Mouse (Mus musculus) forebrain, embryonic 12.5 days (tissue): ENCODE data around the gene Unc5b. TPM values are rescaled to one million over a fixed set of nuclear protein-coding genes. Genes with fewer than 3 reads are reported as not detected.

ENCODE experiments used
- ATAC-seq: fragments of 200-750 bp; cut with Nextera tagmentation; 2 replicates; pipeline ENCODE4 v1.8.0; 2017; ENCODE audit warnings: moderate TSS enrichment; ENCODE audit not compliant: low FRiP score
- H3K27ac ChIP-seq: fragments of 300-500 bp; sonication (generic); 2 replicates; pipeline ENCODE4 v1.5.1; 2016; ENCODE audit warnings: mild to moderate bottlenecking
- H3K27me3 ChIP-seq: fragments of 300-500 bp; sonication (generic); 2 replicates; pipeline ENCODE4 v1.6.1; 2016; ENCODE audit warnings: mild to moderate bottlenecking
- H3K36me3 ChIP-seq: fragments of 300-500 bp; sonication (generic); replicated peaks from 2 replicates; pipeline ENCODE4 v1.6.1; 2016; ENCODE audit warnings: mild to moderate bottlenecking
- H3K4me1 ChIP-seq: fragments of 300-500 bp; sonication (generic); 2 replicates; pipeline ENCODE4 v1.6.1; 2016
- H3K4me2 ChIP-seq: fragments of 300-500 bp; sonication (generic); 2 replicates; pipeline ENCODE4 v1.6.1; 2016; ENCODE audit warnings: mild to moderate bottlenecking, moderate library complexity
- H3K4me3 ChIP-seq: fragments of 300-500 bp; sonication (generic); replicated peaks from 2 replicates; pipeline ENCODE4 v1.5.1; 2016; ENCODE audit warnings: mild to moderate bottlenecking
- H3K9ac ChIP-seq: fragments of 300-500 bp; sonication (generic); 2 replicates; pipeline ENCODE4 v1.6.1; 2016; ENCODE audit warnings: mild to moderate bottlenecking
- H3K9me3 ChIP-seq: fragments of 300-500 bp; sonication (generic); 2 replicates; pipeline ENCODE4 v1.6.1; 2016
- WGBS: fragments of 180-500 bp; shearing (Covaris S2); methylation state at CpG from one replicate; pipeline ENCODE4 v1.1.7; 2016; 5-methylcytosine and 5-hydroxymethylcytosine counted together
- polyA plus RNA-seq: library from polyadenylated mRNA; unstranded; fragments of >200 nt; fragmentation: Nextera tagmentation; extraction: Ambion mirVana; gene quantifications from 2 replicates; pipeline ENCODE4 v1.2.1, GENCODE M21; 2016

The Unc5b gene
- polyA plus RNA-seq, 1 experiment from 2014 or later = 4.7 TPM

GRCm38 (mm10) chr10:60792841-60793240 is 38.5 kb downstream of the Unc5b start:
- H3K27me3 ChIP-seq = peaks cover 12% of the 10 kb centered on the region; the same call in 1 of the 2 replicates
- no peak overlapping the region; the same call in 1 of the 2 replicates for H3K4me2 ChIP-seq
- H3K4me1 ChIP-seq = peaks cover 29% of the 10 kb centered on the region
- no peak overlapping the region for H3K4me3 ChIP-seq
- peak overlapping the region; percentile 9; the same call in 1 of the 2 replicates for H3K27ac ChIP-seq
- H3K9ac ChIP-seq = no peak overlapping the region
- H3K9me3 ChIP-seq = no peaks in the 10 kb centered on the region
- no peak for ATAC-seq
- H3K36me3 ChIP-seq = no peaks in the 10 kb centered on the region
- 8% methylated on average over 11 of the region's 11 CpGs for WGBS

- no peaks in the 10 kb centered on the region for H3K36me3 ChIP-seq
- no peak overlapping the region for H3K4me3 ChIP-seq
- 68% methylated on average over 10 of the region's 10 CpGs for WGBS
- no peak overlapping the region for H3K9ac ChIP-seq
- no peak for ATAC-seq
- peaks cover 12% of the 10 kb centered on the region; the same call in 1 of the 2 replicates for H3K27me3 ChIP-seq
- H3K9me3 ChIP-seq = no peaks in the 10 kb centered on the region
- H3K4me1 ChIP-seq = peaks cover 29% of the 10 kb centered on the region
- H3K27ac ChIP-seq = no peak overlapping the region
- H3K4me2 ChIP-seq = no peak overlapping the region
These were observed 39.0 kb downstream of the Unc5b start for GRCm38 (mm10) chr10:60792365-60792764.

DNA sequence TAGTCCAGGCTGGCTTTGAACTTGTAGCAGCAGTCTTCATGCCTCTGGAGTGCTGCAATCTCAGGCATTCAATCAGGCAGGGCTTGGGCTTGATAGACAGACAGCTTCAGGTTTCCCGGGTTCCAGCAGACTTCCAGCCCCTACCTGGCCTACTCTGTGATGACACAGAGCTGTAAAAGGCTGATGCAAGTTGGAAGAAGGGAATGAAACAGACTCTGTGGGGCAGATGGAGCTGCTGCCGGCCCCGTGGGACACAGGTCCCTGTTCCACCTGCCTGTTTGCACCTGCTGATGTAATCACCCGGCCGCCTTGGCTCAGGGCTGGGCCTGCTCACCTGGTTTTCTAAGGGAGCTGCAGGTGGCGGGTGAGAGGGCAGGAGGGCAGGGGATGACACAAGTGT is 40.5 kb downstream of the Unc5b start:
- Histone ChIP-seq H3K9me3 (no peaks in the 10 kb centered on the region), H3K4me1 (peaks cover 29% of the 10 kb centered on the region), H3K36me3 (no peaks in the 10 kb centered on the region), H3K4me3 (no peak overlapping the region), H3K27ac (no peak overlapping the region), H3K9ac (no peak overlapping the region), H3K4me2 (no peak overlapping the region), H3K27me3 (peaks cover 12% of the 10 kb centered on the region; the same call in 1 of the 2 replicates)
- ATAC-seq = no peak
- WGBS = 91% methylated on average over 6 of the region's 6 CpGs

DNA sequence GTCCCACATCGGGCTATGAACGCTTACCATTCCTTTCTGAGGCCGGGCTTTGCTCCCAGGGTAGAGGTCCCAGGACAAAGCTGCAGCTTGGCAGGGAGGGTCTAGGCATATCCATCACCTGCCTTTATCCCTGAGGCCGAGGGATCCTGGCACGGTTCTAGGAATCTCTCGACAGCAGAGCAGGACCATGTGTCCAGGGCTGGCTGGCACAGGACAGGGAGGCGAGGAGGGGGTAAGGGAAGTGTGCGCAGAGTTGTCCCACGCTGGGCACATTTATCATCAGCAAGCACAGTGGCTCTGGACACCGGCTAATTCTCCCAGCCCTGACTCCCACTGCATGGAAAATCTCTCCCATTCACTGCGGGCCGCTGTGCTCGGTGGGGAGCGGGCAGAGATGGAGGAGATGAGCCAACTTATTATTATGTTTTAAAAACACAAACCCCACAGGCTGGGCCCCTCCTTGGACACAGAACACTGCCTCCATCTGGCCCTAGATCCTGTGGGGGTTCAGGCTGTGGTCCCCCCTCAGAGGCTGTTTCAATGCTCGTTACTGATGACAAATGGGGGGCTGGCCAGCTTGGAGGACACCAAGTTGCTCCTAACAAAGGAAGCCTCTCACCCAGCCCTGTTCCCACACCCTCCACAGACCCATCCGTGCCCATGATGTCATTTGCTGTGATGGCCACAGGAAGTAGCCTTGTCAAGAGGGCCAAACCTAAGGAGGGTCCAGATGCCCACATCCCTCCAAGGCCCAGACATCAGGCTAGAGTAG is 43.9 kb downstream of the Unc5b start:
- Histone ChIP-seq H3K9ac (no peak overlapping the region), H3K36me3 (no peaks in the 10 kb centered on the region), H3K27ac (no peak overlapping the region), H3K4me2 (no peak overlapping the region), H3K4me1 (peaks cover 4% of the 10 kb centered on the region; the same call in 1 of the 2 replicates), H3K4me3 (no peak overlapping the region), H3K9me3 (no peaks in the 10 kb centered on the region), H3K27me3 (peaks cover 8% of the 10 kb centered on the region; the same call in 1 of the 2 replicates)
- no peak for ATAC-seq
- WGBS = 76% methylated on average over 16 of the region's 16 CpGs

GRCm38 (mm10) chr10:60783608-60784007 is 47.8 kb downstream of the Unc5b start:
- no peak overlapping the region for H3K9ac ChIP-seq
- H3K27ac ChIP-seq = 0 out of 2 replicates have a peak overlapping the region, but pooled peaks have one; percentile 13
- no peak overlapping the region for H3K4me2 ChIP-seq
- H3K27me3 ChIP-seq = 0 out of 2 replicates have a peak, but pooled peaks cover 5% of the 10 kb centered on the region
- no peak for ATAC-seq
- H3K4me1 ChIP-seq = peaks cover 2% of the 10 kb centered on the region; the same call in 1 of the 2 replicates
- H3K9me3 ChIP-seq = no peaks in the 10 kb centered on the region
- no peak overlapping the region for H3K4me3 ChIP-seq
- WGBS = 30% methylated on average over 2 of the region's 2 CpGs
- H3K36me3 ChIP-seq = no peaks in the 10 kb centered on the region

DNA sequence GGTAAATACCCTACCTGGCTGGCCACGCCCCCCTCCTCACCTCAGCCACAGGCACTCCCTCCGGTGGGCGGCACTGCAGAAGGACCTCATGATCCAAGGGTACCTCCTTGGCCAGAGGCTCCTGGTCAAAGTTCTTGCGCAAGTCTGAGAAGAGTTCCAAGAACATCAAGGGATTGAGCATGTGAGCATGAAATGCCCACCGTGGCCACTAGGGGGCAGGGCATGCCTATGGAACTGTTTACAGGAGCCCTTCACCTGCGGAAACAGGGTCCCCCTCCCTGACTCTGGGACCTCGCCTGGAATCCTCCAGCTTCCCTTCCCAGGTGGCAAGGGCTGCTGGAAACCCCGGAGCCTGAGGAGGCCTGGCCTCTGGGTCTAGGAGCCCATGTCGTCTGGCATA is 51.8 kb downstream of the Unc5b start:
- Histone ChIP-seq H3K4me1 (peaks cover 2% of the 10 kb centered on the region; the same call in 1 of the 2 replicates), H3K9me3 (no peaks in the 10 kb centered on the region), H3K27ac (no peak overlapping the region), H3K27me3 (0 out of 2 replicates have a peak, but pooled peaks cover 5% of the 10 kb centered on the region), H3K4me3 (no peak overlapping the region), H3K36me3 (peaks cover 3% of the 10 kb centered on the region; the same call in 1 of the 2 replicates), H3K9ac (no peak overlapping the region), H3K4me2 (peak overlapping the region; percentile 22; the same call in 1 of the 2 replicates)
- ATAC-seq = peak; percentile 64
- 10% methylated on average over 9 of the region's 9 CpGs for WGBS

DNA sequence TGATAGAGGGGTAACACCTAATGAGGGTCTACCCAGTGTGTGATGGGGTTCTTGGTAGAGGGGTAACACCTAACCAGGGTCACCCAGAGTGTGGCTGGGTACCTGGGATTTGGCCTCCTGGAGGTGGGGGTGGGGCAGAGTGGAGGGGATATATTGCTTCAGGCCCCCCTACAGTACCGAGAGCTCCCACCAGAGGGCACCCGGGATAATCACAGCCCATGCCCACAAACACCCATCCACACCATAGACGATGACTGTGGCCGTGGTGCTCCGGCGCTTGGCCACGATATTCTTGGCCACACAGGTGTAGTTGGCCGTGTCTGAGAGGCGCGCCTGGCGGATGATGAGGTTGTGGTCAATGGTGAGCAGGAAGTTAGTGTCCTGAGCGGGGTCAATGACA is 52.8 kb downstream of the Unc5b start:
- WGBS = 74% methylated on average over 12 of the region's 12 CpGs
- no peak overlapping the region for H3K4me3 ChIP-seq
- no peaks in the 10 kb centered on the region for H3K9me3 ChIP-seq
- no peak overlapping the region for H3K9ac ChIP-seq
- H3K36me3 ChIP-seq = peaks cover 8% of the 10 kb centered on the region
- H3K4me1 ChIP-seq = peaks cover 2% of the 10 kb centered on the region; the same call in 1 of the 2 replicates
- ATAC-seq = peak; percentile 21; the same call in 1 of the 2 replicates
- H3K27me3 ChIP-seq = 0 out of 2 replicates have a peak, but pooled peaks cover 5% of the 10 kb centered on the region
- no peak overlapping the region for H3K4me2 ChIP-seq
- no peak overlapping the region for H3K27ac ChIP-seq

GRCm38 (mm10) chr10:60775473-60775872 is 55.9 kb downstream of the Unc5b start:
- no peak for ATAC-seq
- no peaks in the 10 kb centered on the region for H3K9me3 ChIP-seq
- H3K9ac ChIP-seq = no peak overlapping the region
- peaks cover 2% of the 10 kb centered on the region; the same call in 1 of the 2 replicates for H3K4me1 ChIP-seq
- H3K36me3 ChIP-seq = peaks cover 8% of the 10 kb centered on the region
- no peaks in the 10 kb centered on the region for H3K27me3 ChIP-seq
- H3K4me3 ChIP-seq = no peak overlapping the region
- H3K4me2 ChIP-seq = no peak overlapping the region
- 85% methylated on average over 6 of the region's 6 CpGs for WGBS
- H3K27ac ChIP-seq = no peak overlapping the region

DNA sequence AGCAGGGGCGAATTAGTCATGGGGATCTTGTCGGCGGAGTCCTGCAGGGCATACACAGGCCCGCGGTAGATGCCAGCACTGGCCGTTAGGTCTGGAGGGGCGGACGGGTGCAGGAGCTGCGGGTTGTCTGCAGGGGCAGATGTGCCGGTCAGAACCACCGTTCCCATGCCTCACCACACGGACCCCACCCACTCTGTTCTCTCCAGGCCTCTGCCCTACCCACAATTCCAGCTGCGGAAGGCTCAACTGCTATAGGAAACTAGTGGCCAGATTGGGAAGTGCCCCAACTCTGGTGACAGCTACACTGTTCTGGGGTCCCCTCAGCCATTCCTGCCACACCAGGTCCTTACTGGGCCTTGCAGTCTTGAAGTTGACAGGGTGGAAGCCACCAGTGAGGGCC is 56.8 kb downstream of the Unc5b start:
- H3K4me3 ChIP-seq = no peak overlapping the region
- no peaks in the 10 kb centered on the region for H3K9me3 ChIP-seq
- H3K27me3 ChIP-seq = no peaks in the 10 kb centered on the region
- H3K36me3 ChIP-seq = peaks cover 8% of the 10 kb centered on the region
- no peaks in the 10 kb centered on the region for H3K4me1 ChIP-seq
- WGBS = 97% methylated on average over 13 of the region's 13 CpGs
- no peak overlapping the region for H3K4me2 ChIP-seq
- no peak overlapping the region for H3K27ac ChIP-seq
- ATAC-seq = no peak
- H3K9ac ChIP-seq = no peak overlapping the region

GRCm38 (mm10) chr10:60770855-60771254 is 60.5 kb downstream of the Unc5b start:
- no peak for ATAC-seq
- H3K9ac ChIP-seq = no peak overlapping the region
- WGBS = 77% methylated on average over 4 of the region's 4 CpGs
- no peaks in the 10 kb centered on the region for H3K27me3 ChIP-seq
- no peak overlapping the region for H3K4me2 ChIP-seq
- no peaks in the 10 kb centered on the region for H3K9me3 ChIP-seq
- peaks cover 12% of the 10 kb centered on the region for H3K36me3 ChIP-seq
- H3K4me3 ChIP-seq = no peak overlapping the region
- no peak overlapping the region for H3K27ac ChIP-seq
- H3K4me1 ChIP-seq = no peaks in the 10 kb centered on the region

DNA sequence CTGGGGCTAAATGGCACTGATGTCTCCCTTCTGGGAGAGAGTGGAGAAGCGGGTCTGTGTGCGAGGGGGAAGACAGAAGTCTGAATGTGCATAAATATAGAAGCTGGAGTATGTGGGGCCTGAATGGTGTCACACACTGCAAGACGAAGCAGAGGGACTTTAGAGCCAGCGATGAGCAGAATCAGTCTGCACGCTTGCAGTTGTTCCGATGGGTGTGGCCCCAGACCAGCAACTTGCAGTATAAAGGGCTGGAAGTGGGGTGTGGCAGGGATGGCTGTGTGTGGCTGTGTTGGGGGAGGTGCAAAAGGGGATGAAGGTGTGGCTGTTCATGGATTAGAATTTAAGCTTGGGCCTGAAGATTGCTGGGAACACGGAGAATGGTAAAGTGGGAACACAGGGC is 62.8 kb downstream of the Unc5b start:
- H3K4me1 ChIP-seq = no peaks in the 10 kb centered on the region
- H3K4me3 ChIP-seq = no peak overlapping the region
- no peak overlapping the region for H3K4me2 ChIP-seq
- H3K27ac ChIP-seq = no peak overlapping the region
- H3K9ac ChIP-seq = no peak overlapping the region
- ATAC-seq = no peak
- 87% methylated on average over 7 of the region's 7 CpGs for WGBS
- H3K36me3 ChIP-seq = peaks cover 4% of the 10 kb centered on the region; the same call in 1 of the 2 replicates
- H3K9me3 ChIP-seq = no peaks in the 10 kb centered on the region
- no peaks in the 10 kb centered on the region for H3K27me3 ChIP-seq

DNA sequence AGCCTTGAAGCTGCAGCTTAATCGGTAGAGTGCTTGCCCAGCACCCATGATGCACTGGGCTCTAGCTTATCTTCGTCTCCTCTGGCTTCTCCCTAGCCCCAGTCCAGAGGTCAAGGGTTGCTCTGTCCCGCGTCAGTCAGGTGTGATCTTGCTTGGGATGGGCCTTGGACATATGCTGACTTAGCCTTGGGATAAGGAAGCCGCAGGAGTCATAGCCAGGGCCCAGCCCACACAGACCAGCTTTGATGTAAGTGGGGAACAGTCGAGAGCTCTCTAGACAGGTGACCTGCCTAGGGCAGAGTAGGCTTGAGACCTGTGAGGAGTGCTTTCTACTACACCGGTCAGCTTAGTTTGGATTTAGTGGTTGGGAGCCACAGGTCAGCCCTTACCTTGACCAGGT is 64.0 kb downstream of the Unc5b start:
- Histone ChIP-seq H3K4me2 (no peak overlapping the region), H3K4me3 (no peak overlapping the region), H3K27ac (no peak overlapping the region), H3K4me1 (no peaks in the 10 kb centered on the region), H3K9me3 (no peaks in the 10 kb centered on the region), H3K9ac (no peak overlapping the region), H3K27me3 (no peaks in the 10 kb centered on the region), H3K36me3 (peaks cover 4% of the 10 kb centered on the region; the same call in 1 of the 2 replicates)
- 88% methylated on average over 7 of the region's 7 CpGs for WGBS
- no peak for ATAC-seq
